Mouse (Mus musculus) embryonic fibroblast, embryonic 13.5 days (primary cell): ENCODE data around the gene Pak3. TPM values are rescaled to one million over a fixed set of nuclear protein-coding genes. Genes with fewer than 3 reads are reported as not detected.

ENCODE experiments used
- H3K27ac ChIP-seq: 2 replicates; pipeline ENCODE4 v1.5.1; 2012; ENCODE audit warnings: low read length, control low read depth, inconsistent platforms; ENCODE audit not compliant: insufficient read depth
- H3K4me1 ChIP-seq: 2 replicates; pipeline ENCODE4 v1.6.1; 2011; ENCODE audit warnings: low read length; ENCODE audit not compliant: control insufficient read depth, insufficient read depth
- H3K4me3 ChIP-seq: 2 replicates; pipeline ENCODE4 v1.5.1; 2011; ENCODE audit warnings: mild to moderate bottlenecking, control low read depth, low read length; ENCODE audit not compliant: insufficient read depth
- CTCF ChIP-seq: IDR thresholded peaks from 2 replicates; pipeline ENCODE4 v1.5.1; 2011; ENCODE audit warnings: mild to moderate bottlenecking, control low read depth, low read length, moderate library complexity, borderline replicate concordance; ENCODE audit not compliant: insufficient read depth
- POLR2A ChIP-seq: IDR thresholded peaks from 2 replicates; pipeline ENCODE4 v1.6.1; 2011; ENCODE audit warnings: low read depth, mild to moderate bottlenecking, control low read depth, low read length, moderate library complexity
- polyA plus RNA-seq: library from polyadenylated mRNA; stranded (reverse); fragments of >200 nt; gene quantifications from 2 replicates; pipeline ENCODE4 v1.2.4, GENCODE M21; 2011; ENCODE audit warnings: low read depth; ENCODE audit not compliant: missing spikeins, insufficient read length

Pak3 gene
- polyA plus RNA-seq, 1 experiment = 24.8 TPM

- Histone ChIP-seq H3K27ac (no peak overlapping the region), H3K4me3 (no peak overlapping the region), H3K4me1 (no peaks in the 10 kb centered on the region)
- no peak for TF ChIP-seq CTCF
- TF ChIP-seq POLR2A = no peak
Observed at GRCm38 (mm10) chrX:143543186-143543793, 24.9 kb downstream of the Pak3 start.

- TF ChIP-seq POLR2A (no peak), CTCF (no peak)
- 0 out of 2 replicates have a peak, but pooled peaks cover 2% of the 10 kb centered on the region for H3K4me1 ChIP-seq
- H3K4me3 ChIP-seq = no peak overlapping the region
- H3K27ac ChIP-seq = no peak overlapping the region; the same call in 1 of the 2 replicates
Observed at GRCm38 (mm10) chrX:143573691-143574090, 55.3 kb downstream of the Pak3 start.

GRCm38 (mm10) chrX:143579925-143580324, 61.5 kb downstream of the Pak3 start:
- H3K4me1 ChIP-seq = no peaks in the 10 kb centered on the region
- no peak overlapping the region for H3K27ac ChIP-seq
- no peak overlapping the region for H3K4me3 ChIP-seq
- TF ChIP-seq POLR2A (no peak), CTCF (no peak)

- no peaks in the 10 kb centered on the region for H3K4me1 ChIP-seq
- no peak overlapping the region for H3K27ac ChIP-seq
- TF ChIP-seq POLR2A (no peak), CTCF (no peak)
- no peak overlapping the region for H3K4me3 ChIP-seq
Observed at GRCm38 (mm10) chrX:143580458-143580959, 62.1 kb downstream of the Pak3 start.

- Histone ChIP-seq H3K4me1 (no peaks in the 10 kb centered on the region), H3K27ac (no peak overlapping the region), H3K4me3 (no peak overlapping the region)
- TF ChIP-seq CTCF (no peak), POLR2A (no peak)
Observed at GRCm38 (mm10) chrX:143606877-143607449, 88.6 kb downstream of the Pak3 start.

GRCm38 (mm10) chrX:143618734-143619133, 100.3 kb downstream of the Pak3 start:
- H3K27ac ChIP-seq = no peak overlapping the region
- no peaks in the 10 kb centered on the region for H3K4me1 ChIP-seq
- no peak overlapping the region for H3K4me3 ChIP-seq
- TF ChIP-seq CTCF (no peak), POLR2A (no peak)

- Histone ChIP-seq H3K4me3 (no peak overlapping the region), H3K27ac (no peak overlapping the region), H3K4me1 (no peaks in the 10 kb centered on the region)
- TF ChIP-seq POLR2A = no peak
- TF ChIP-seq CTCF = no peak
Observed at GRCm38 (mm10) chrX:143627767-143628166, 109.4 kb downstream of the Pak3 start.

GRCm38 (mm10) chrX:143643936-143644335, 125.5 kb downstream of the Pak3 start:
- no peaks in the 10 kb centered on the region for H3K4me1 ChIP-seq
- no peak for TF ChIP-seq CTCF
- no peak for TF ChIP-seq POLR2A
- H3K27ac ChIP-seq = no peak overlapping the region
- no peak overlapping the region for H3K4me3 ChIP-seq

GRCm38 (mm10) chrX:143644807-143645206, 126.4 kb downstream of the Pak3 start:
- TF ChIP-seq CTCF = no peak
- TF ChIP-seq POLR2A = no peak
- no peak overlapping the region; the same call in 1 of the 2 replicates for H3K27ac ChIP-seq
- H3K4me1 ChIP-seq = no peaks in the 10 kb centered on the region
- no peak overlapping the region for H3K4me3 ChIP-seq

GRCm38 (mm10) chrX:143654308-143655176, 136.2 kb downstream of the Pak3 start:
- TF ChIP-seq POLR2A (no peak), CTCF (no peak)
- Histone ChIP-seq H3K4me3 (no peak overlapping the region), H3K4me1 (no peaks in the 10 kb centered on the region)

GRCm38 (mm10) chrX:143655177-143655492, 136.7 kb downstream of the Pak3 start:
- Histone ChIP-seq H3K4me3 (no peak overlapping the region), H3K27ac (no peak overlapping the region), H3K4me1 (no peaks in the 10 kb centered on the region)
- TF ChIP-seq POLR2A (no peak), CTCF (no peak)

More at GRCm38 (mm10) chrX:143654308-143655176, 136.2 kb downstream of the Pak3 start:
- no peak overlapping the region for H3K27ac ChIP-seq
